Mouse (Mus musculus): ENCODE measurements around the gene Klhl21. TPM values are rescaled to one million over a fixed set of nuclear protein-coding genes. Genes with fewer than 3 reads are reported as not detected.
A peak's percentile ranks its signal among the peaks of the same experiment; 100 is the strongest.

Gene Klhl21
- polyA plus RNA-seq, 1 experiment from 2014 or later, result 4.6 TPM

DNA sequence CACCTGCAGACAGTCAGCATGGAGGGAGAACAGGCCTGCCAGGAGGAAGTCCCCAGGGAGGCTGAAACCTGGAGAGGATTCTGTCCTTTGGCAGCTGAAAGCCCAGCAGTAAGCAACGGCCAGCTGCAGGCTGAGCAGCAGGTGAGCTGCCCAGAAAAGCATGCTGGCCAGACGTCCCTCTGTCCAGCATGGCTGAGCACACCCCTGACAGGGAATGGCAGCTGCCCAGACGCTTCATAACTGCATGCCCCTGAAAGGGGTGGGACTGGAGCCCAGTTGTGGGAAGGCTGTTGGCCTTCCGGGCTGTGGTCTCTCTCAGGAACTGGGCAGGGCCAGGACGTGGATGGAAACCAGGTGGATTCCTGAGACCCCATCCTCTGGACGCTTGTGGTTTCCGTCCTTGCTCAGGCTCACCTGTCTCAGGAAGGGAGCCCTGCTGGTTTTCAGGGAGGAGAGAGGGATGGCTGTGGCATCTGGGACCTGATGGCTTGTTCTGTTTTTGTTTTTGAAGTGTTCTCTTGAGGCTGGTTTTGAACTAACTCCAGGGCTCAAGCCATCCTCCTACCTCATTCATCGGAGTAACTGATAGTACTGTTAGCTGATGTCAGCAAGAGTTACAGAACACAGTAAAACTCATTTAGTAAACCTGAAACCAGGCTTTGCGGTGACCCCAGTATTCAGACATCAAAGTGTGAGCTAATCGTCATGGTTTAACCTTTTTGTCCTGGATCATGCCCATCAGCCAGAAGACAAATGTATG, 29.8 kb downstream of the Klhl21 start, which contains the start of gene Tas1r1:
Gene Tas1r1, minus strand, starts transcription at position 344 of the 760 bp plus-strand sequence.
- Histone ChIP-seq H3K4me2 (ENCODE audit: low read depth, low read length) (peak within 1 kb of the TSS; percentile 80), H3K27me3 (ENCODE audit: control insufficient read depth, insufficient read depth, low read depth, low read length) (no peaks in the 10 kb centered on the region), H3K9ac (ENCODE audit: low read depth, low read length) (peak within 1 kb of the TSS; percentile 82), H3K4me3 (ENCODE audit: low read depth, low read length) (peak within 1 kb of the TSS; percentile 91), H3K9me3 (replicated peaks; ENCODE audit: control insufficient read depth, low read length) (no peaks in the 10 kb centered on the region), H3K27ac (ENCODE audit: low read length) (peak within 1 kb of the TSS; percentile 26; the same call in 1 of the 2 replicates), H3K4me1 (ENCODE audit: control insufficient read depth, low read depth, low read length) (peaks cover 15% of the 10 kb centered on the region), H3K36me3 (ENCODE audit: control insufficient read depth, insufficient read depth) (peaks cover 15% of the 10 kb centered on the region)
- WGBS (ENCODE audit: insufficient replicate concordance), result 31% methylated on average over 10 of the region's 10 CpGs
- ATAC-seq (ENCODE audit: low read depth), result no peak

DNA sequence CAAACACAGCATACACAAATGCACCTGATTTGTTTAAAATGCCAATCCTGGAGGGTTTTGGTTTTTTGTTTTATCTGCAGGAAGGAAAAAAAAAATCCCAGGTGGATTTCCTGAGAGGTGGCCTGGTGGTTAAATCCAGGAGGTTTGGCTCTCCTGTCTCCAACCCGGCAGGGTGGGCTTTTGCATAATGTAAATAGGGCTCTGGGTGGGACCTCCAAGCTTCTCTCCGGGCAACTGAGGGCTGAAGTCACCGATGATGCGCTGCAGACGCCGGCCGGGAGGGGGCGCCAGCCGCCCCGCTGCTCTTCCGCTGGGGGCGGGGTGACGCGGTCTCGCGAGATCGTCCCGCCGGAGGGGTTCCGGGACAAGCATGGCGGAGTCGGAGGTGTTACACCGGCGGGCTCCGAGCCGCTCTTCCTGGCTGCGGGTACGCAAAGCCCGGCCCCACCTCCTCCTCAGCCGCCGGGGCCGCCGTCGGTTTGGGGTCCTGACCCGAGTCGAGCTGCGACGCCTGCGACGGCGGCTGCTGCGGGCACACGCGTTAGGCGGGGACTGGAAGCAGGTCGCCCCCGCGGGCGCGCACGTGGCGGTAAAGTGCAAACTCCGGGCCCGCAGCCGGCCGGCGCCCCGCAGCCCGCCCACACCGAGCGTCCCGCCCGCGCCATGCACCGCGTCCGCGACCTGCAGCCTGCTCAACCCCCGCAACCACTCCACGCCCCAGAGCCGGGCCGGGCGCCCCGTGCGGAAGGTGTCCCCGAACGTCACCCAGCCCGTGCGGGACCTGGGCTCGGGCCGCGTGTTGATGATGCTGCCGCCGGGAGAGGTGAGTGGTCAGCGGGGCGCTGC, 30.6 kb downstream of the Klhl21 start, which contains the start of gene Nol9:
Gene Nol9, plus strand, starts transcription at position 337 of the 846 bp plus-strand sequence.
- peak; percentile 89 for ATAC-seq (ENCODE audit: low read depth)
- H3K4me1 ChIP-seq (ENCODE audit: control insufficient read depth, low read depth, low read length), result peaks cover 15% of the 10 kb centered on the region
- peak within 1 kb of the TSS; percentile 80 for H3K4me2 ChIP-seq (ENCODE audit: low read depth, low read length)
- H3K27me3 ChIP-seq (ENCODE audit: control insufficient read depth, insufficient read depth, low read depth, low read length), result no peaks in the 10 kb centered on the region
- peak within 1 kb of the TSS; percentile 82 for H3K9ac ChIP-seq (ENCODE audit: low read depth, low read length)
- WGBS (ENCODE audit: insufficient replicate concordance), result under 1% methylated on average over 85 of the region's 86 CpGs
- H3K4me3 ChIP-seq (ENCODE audit: low read depth, low read length), result peak within 1 kb of the TSS; percentile 91
- peaks cover 15% of the 10 kb centered on the region for H3K36me3 ChIP-seq (ENCODE audit: control insufficient read depth, insufficient read depth)
- H3K9me3 ChIP-seq (replicated peaks; ENCODE audit: control insufficient read depth, low read length), result no peaks in the 10 kb centered on the region
- H3K27ac ChIP-seq (ENCODE audit: low read length), result peak within 1 kb of the TSS; percentile 26; the same call in 1 of the 2 replicates

DNA sequence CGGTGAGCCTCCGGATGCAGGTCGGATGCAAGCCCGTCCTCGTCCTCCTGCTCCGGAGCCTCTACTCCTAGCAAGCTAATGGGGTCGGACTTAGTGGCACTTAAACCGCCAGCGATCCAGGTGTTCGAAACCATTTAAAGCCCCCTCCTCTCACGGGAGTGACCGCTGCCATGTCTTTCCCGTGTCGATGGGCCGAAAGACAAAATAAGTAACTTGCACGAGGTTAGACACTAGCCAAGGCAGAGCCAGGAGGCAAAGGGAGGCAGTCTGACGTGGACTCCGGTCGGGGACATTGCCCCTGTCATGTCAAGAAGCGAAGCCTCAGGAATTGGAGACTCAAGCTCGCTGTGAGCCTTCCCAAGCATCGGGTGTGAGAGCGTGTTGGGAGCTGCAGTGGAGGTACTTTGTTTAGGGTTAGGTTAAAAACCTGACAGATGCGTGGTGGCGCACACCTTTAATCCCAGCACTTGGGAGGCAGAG, 31.3 kb downstream of the Klhl21 start:
- peaks cover 15% of the 10 kb centered on the region for H3K4me1 ChIP-seq (ENCODE audit: control insufficient read depth, low read depth, low read length)
- H3K4me2 ChIP-seq (ENCODE audit: low read depth, low read length), result peak overlapping the region; percentile 80
- peak overlapping the region; percentile 91 for H3K4me3 ChIP-seq (ENCODE audit: low read depth, low read length)
- ATAC-seq (ENCODE audit: low read depth), result no peak
- 1% methylated on average over 25 of the region's 25 CpGs for WGBS (ENCODE audit: insufficient replicate concordance)
- peak overlapping the region; percentile 82 for H3K9ac ChIP-seq (ENCODE audit: low read depth, low read length)
- H3K36me3 ChIP-seq (ENCODE audit: control insufficient read depth, insufficient read depth), result peaks cover 15% of the 10 kb centered on the region
- no peaks in the 10 kb centered on the region for H3K27me3 ChIP-seq (ENCODE audit: control insufficient read depth, insufficient read depth, low read depth, low read length)
- H3K27ac ChIP-seq (ENCODE audit: low read length), result no peak overlapping the region; the same call in 1 of the 2 replicates
- no peaks in the 10 kb centered on the region for H3K9me3 ChIP-seq (replicated peaks; ENCODE audit: control insufficient read depth, low read length)

DNA sequence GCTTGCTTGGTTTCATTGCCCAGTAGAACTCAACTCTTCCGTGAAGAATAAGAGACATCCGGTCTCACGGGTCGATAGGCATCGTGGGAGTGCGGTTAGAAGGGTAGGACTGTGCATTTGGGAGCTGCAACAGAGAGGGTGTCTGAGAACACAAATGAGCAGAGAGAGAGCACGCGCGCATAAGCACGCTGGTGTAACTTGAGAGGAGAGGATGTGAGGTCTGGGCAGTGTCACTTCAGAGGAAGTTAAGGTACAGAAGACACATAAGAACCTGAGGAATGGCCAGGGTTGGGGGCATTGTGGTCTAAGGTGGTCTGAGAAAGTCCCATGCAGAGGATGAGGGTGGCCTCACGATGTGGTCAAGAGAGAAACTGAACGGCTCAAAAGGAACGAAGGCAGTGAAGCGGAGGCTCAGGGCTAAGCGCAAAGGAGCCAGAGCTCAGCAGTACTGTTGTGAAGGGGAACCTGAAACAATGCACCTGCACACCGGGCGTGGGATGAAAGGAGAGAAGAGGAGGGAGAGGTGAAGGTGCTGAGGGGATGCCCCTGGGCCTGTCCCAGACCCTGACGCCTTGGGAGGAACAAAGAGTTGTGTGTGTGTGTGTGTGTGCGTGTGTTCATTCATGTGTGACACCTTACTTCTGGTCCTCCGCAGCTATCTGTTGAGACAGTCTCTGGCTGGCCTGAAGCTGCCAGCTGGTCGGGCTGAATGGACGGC, 33.5 kb downstream of the Klhl21 start:
- Histone ChIP-seq H3K27me3 (ENCODE audit: control insufficient read depth, insufficient read depth, low read depth, low read length) (no peaks in the 10 kb centered on the region), H3K27ac (ENCODE audit: low read length) (no peak overlapping the region), H3K9me3 (replicated peaks; ENCODE audit: control insufficient read depth, low read length) (no peaks in the 10 kb centered on the region), H3K4me2 (ENCODE audit: low read depth, low read length) (no peak overlapping the region), H3K4me3 (ENCODE audit: low read depth, low read length) (no peak overlapping the region), H3K36me3 (ENCODE audit: control insufficient read depth, insufficient read depth) (peaks cover 29% of the 10 kb centered on the region), H3K4me1 (ENCODE audit: control insufficient read depth, low read depth, low read length) (peaks cover 15% of the 10 kb centered on the region), H3K9ac (ENCODE audit: low read depth, low read length) (no peak overlapping the region)
- ATAC-seq (ENCODE audit: low read depth), result no peak
- 92% methylated on average over 22 of the region's 22 CpGs for WGBS (ENCODE audit: insufficient replicate concordance)

DNA sequence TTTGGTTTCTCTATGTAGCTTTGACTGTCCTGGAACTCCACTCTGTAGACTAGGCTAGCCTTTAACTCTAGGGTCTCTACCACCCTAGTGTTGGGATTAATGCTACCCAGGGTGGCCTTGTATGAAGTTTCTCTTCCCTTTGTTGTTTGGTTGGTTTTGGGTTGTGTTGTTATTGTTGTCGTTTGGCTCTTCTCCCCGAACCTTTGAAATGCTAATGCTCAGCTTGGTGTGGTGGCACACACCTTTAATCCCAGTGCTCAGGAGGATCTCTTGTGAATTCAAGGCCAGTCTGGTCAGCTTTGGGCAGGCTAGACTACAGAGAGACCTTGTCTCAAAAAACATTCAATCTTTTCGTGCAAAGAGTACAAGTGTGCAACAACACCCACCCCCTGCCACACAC, 34.6 kb downstream of the Klhl21 start:
- H3K4me3 ChIP-seq (ENCODE audit: low read depth, low read length), result no peak overlapping the region
- no peak overlapping the region for H3K27ac ChIP-seq (ENCODE audit: low read length)
- no peak for ATAC-seq (ENCODE audit: low read depth)
- H3K4me1 ChIP-seq (ENCODE audit: control insufficient read depth, low read depth, low read length), result peaks cover 15% of the 10 kb centered on the region
- peaks cover 40% of the 10 kb centered on the region for H3K36me3 ChIP-seq (ENCODE audit: control insufficient read depth, insufficient read depth)
- H3K9ac ChIP-seq (ENCODE audit: low read depth, low read length), result no peak overlapping the region
- no peaks in the 10 kb centered on the region for H3K9me3 ChIP-seq (replicated peaks; ENCODE audit: control insufficient read depth, low read length)
- H3K4me2 ChIP-seq (ENCODE audit: low read depth, low read length), result no peak overlapping the region
- H3K27me3 ChIP-seq (ENCODE audit: control insufficient read depth, insufficient read depth, low read depth, low read length), result no peaks in the 10 kb centered on the region
- WGBS (ENCODE audit: insufficient replicate concordance), result 89% methylated on average over 3 of the region's 3 CpGs

DNA sequence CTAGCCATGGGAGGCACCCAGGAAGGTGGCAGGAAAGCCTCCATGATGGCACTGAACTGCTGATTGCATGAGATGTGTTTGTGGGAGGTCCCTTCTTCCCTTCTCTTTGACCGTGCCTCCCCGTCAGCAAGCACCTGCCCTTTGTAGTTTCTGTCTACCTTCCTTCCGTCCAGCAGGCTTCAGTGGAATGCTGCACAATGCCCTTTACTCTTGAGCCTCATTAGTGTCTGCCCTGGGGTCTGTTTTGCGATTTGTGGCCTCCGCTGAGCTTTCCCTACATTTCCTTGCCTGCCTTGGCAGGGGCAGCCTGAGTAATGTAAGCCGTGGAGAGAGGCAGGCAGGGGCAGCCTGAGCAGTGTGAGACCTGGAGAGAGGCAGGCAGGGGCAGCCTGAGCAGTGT, 36.0 kb downstream of the Klhl21 start:
- ATAC-seq (ENCODE audit: low read depth), result no peak
- H3K4me2 ChIP-seq (ENCODE audit: low read depth, low read length), result no peak overlapping the region
- H3K36me3 ChIP-seq (ENCODE audit: control insufficient read depth, insufficient read depth), result peaks cover 46% of the 10 kb centered on the region
- peaks cover 15% of the 10 kb centered on the region for H3K4me1 ChIP-seq (ENCODE audit: control insufficient read depth, low read depth, low read length)
- no peak overlapping the region for H3K9ac ChIP-seq (ENCODE audit: low read depth, low read length)
- H3K27ac ChIP-seq (ENCODE audit: low read length), result no peak overlapping the region
- H3K9me3 ChIP-seq (replicated peaks; ENCODE audit: control insufficient read depth, low read length), result no peaks in the 10 kb centered on the region
- no peak overlapping the region for H3K4me3 ChIP-seq (ENCODE audit: low read depth, low read length)
- no peaks in the 10 kb centered on the region for H3K27me3 ChIP-seq (ENCODE audit: control insufficient read depth, insufficient read depth, low read depth, low read length)
- WGBS (ENCODE audit: insufficient replicate concordance), result 74% methylated on average over 6 of the region's 6 CpGs

DNA sequence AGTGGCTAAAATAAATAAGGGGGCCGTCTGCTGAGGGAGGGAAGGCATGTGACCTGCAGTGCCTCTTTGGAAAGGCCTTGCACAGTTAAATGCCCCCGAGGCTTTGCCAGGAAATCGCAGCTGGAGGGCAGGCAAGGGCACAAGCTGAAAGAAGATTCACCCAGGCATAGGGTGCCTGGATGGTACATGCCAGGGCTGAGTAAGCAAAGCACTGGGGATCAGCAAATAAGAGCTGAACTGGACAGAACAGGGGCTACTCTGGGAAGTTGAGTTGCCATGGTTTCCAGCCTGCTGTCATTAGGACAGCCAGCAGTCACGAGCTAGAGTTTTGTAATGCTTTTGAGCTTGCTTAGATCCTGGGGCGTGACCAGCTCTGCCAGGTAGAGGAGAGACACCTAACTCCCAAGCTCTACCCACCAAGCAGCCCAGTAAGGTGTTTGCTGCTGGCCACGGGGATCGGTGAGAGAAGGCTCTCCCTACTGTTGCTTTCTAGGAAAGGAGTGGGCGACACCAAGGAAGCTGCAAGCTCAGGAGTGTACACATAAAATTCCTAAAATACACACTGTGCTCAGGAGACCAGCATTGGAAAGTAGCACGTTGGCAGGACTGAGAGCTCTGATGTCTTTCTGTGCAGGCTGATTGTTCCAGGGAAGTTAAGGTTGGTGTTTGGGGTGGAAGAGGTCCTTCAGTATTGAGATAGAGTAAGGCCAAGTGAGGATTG, 53.9 kb downstream of the Klhl21 start:
- Histone ChIP-seq H3K9me3 (replicated peaks; ENCODE audit: control insufficient read depth, low read length) (no peaks in the 10 kb centered on the region), H3K27ac (ENCODE audit: low read length) (0 out of 2 replicates have a peak overlapping the region, but pooled peaks have one; percentile 17), H3K4me1 (ENCODE audit: control insufficient read depth, low read depth, low read length) (peaks cover 4% of the 10 kb centered on the region), H3K4me3 (ENCODE audit: low read depth, low read length) (no peak overlapping the region), H3K9ac (ENCODE audit: low read depth, low read length) (no peak overlapping the region), H3K27me3 (ENCODE audit: control insufficient read depth, insufficient read depth, low read depth, low read length) (no peaks in the 10 kb centered on the region), H3K4me2 (ENCODE audit: low read depth, low read length) (no peak overlapping the region), H3K36me3 (ENCODE audit: control insufficient read depth, insufficient read depth) (peaks cover 23% of the 10 kb centered on the region)
- WGBS (ENCODE audit: insufficient replicate concordance), result 62% methylated on average over 9 of the region's 9 CpGs
- ATAC-seq (ENCODE audit: low read depth), result peak; percentile 69

DNA sequence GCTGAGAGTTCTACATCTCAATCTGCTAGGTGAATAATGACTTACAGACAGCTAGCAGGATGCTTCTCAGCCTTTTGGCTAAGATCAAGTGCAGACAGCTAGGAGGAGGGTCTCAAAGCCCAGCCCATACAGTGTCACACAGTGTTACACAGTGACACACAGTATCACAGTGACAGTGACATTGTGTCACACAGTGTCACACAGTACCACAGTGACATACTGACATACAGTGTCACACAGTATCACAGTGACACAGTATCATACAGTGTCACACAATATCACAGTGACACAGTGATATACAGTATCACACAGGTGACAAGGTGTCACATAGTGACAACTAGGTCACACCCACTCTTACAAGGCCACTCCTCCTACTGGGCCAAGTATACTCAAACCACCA, 58.7 kb downstream of the Klhl21 start:
- Histone ChIP-seq H3K9ac (ENCODE audit: low read depth, low read length) (no peak overlapping the region), H3K4me2 (ENCODE audit: low read depth, low read length) (no peak overlapping the region), H3K27me3 (ENCODE audit: control insufficient read depth, insufficient read depth, low read depth, low read length) (no peaks in the 10 kb centered on the region), H3K36me3 (ENCODE audit: control insufficient read depth, insufficient read depth) (no peaks in the 10 kb centered on the region), H3K4me1 (ENCODE audit: control insufficient read depth, low read depth, low read length) (no peaks in the 10 kb centered on the region; the same call in 1 of the 2 replicates), H3K4me3 (ENCODE audit: low read depth, low read length) (no peak overlapping the region), H3K27ac (ENCODE audit: low read length) (no peak overlapping the region), H3K9me3 (replicated peaks; ENCODE audit: control insufficient read depth, low read length) (no peaks in the 10 kb centered on the region)
- ATAC-seq (ENCODE audit: low read depth), result no peak

Data from liver, embryonic 16.5 days (tissue).